Mouse (Mus musculus): ENCODE data around the gene Prx. TPM values are rescaled to one million over a fixed set of nuclear protein-coding genes. Genes with fewer than 3 reads are reported as not detected.
"Not testable (repeated sequence)": the region's sequence is repeated elsewhere in the genome, so short reads cannot be mapped to it uniquely, and the experiment has no call there.

The Prx gene
- polyA plus RNA-seq, 1 experiment, result 1.2 TPM

DNA sequence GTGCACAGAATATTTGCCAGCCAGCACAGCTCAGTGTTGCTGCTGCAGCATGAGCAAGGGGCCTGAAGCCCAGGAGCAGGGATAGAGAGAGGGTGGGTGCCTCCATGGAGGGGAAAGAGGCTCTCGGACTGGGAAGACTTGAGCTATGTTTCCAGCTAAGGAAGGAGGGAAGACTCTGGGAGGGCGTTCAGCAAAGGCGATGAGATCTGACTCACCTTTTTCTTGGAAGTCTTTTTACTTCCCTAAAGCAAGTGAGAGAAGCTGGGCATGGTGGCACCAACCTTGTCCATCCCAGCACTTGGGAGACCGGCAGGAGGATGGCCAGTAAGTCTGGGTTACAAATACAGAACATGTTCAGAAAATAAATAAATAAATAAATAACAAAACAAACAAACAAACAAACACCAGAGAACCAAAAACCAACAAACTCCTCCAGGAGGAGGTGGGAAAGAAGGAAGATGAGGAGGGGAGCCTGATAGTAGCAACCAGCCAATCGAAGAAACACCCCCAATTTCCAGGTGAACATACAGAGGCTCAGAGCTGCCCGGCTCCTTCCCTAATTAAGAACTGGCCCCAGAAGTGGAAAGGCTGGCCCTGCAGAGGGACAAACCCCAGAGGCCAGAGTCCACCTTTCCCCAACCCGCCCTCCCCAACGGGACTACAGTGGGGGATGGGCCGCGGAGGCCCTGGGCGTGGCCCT, 18.0 kb upstream of the Prx start:
- 4% methylated on average over 11 of the region's 11 CpGs for WGBS
- DNase-seq (ENCODE audit: low read depth, low spot score), result no peak

DNA sequence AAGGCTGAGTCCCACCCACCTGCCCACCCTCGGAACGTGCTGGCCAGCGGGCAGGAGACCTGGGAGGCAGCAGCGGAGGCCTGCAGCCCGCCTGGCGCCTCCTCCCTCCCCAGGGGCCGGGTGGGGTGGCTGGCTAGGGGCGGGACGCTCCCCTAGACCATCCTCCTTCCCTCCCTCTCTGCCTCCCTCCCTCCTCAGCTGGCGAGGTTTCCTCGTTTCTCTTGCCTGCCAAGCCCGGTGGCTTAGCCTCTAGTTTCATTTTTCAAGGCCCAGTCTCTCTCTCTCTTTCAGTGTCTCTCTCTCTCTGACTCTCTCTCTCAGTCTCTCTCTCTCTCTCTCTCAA, 17.5 kb upstream of the Prx start:
- WGBS, result 0% methylated on average over 12 of the region's 12 CpGs
- peak; percentile 89 for DNase-seq (ENCODE audit: low read depth, low spot score)

DNA sequence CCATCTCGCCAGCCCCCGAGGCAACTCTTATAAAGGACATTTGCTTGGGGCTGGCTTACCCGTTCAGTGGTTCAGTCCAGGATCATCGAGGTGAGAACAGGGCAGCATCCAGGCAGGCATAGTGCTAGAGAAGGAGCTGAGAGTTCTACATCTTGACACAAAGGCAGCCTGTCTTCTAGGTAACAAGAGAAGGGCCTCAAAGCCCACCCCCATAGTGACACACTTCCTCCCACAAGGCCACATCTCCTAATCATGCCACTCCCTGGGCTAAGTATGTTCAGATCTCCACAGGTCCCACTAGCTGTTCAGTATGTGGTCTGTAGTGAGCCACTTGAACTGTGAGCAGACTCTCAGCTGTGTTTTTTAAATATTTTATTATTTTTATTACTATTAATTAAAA, 15.3 kb upstream of the Prx start:
- 89% methylated on average over 4 of the region's 4 CpGs for WGBS
- no peak for DNase-seq (ENCODE audit: low read depth, low spot score)

DNA sequence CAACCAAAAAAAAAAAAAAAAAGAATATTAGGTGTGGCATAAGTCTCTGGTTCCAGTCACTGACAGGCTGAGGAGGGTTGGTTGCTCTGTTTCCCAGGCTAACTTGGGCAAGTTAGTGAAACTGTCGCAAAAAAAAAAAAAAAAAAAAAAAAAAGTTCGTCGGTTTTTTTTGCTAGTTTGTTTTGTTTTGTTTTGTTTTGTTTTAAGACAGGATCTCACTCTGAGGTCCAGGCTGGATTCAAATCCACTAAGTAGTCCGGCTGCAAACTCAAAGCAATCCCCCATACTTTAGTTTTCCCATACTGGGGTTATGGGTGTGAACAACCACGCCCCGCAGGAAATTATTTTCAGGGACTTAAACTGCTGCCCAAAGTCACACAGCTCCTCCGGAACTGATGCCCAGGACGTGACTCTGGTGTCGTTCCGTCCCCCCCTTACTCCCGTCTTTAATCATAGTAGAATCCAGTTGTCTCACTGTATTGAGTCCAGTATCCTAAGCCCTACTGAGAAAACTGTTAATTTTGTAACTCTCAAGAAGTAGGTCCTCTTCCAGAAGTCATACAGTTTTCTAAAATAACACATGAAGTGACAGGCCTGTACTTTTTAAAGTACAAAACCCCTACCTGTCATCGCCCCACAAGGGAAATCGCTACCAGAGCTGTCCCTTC, 12.9 kb upstream of the Prx start:
- no peak for DNase-seq (ENCODE audit: low read depth, low spot score)
- WGBS, result under 1% methylated on average over 13 of the region's 13 CpGs

DNA sequence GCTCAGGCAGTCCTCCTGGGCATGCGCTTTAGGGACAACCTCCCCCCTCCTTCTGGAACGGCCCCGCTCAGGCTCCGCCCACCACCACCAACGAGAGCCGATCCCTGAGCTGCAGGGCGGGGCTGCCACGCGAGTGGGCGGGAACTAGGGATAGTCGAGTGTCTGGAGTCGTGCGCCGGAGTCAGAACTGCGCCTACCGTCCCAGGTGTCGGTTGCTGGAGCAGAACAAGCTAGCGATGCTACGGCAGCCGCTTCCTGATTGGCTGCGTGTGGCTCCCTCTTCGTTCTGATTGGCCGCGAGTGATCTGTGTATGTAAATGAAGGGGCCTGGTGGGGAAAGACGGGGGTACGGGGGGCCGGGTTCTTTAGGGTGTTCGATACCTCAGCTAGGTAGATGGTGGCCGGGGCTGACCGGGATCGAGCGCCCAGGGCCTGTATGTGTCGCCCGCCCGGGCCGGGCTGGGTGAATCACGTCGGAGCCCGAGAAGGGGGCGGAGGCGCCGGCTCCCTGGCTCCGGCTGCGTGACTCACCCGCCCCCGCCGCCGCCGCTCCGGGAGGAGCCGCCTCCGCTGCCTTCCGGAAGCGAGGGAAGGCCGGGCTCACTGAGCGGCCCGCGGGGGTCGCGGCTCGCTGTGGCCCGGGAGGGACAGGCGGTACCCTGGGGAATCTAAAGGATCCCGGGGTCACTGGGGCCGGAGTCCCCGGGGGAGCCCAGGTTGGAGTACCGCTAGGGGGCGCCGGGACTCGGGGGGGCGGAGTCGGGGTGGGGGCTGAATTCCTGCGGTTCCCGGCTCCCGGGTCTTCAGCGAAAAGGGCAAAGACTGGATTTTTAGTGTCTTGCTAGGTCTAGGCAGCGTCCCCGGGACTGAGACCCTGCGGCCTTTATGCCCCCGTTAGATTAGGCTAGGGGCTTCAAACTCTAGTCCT, 12.1 kb upstream of the Prx start, which contains the start of gene Sertad1:
Gene Sertad1 (plus strand): TSS at position 141 of the 928 bp plus-strand sequence.
- DNase-seq (ENCODE audit: low read depth, low spot score), result peak; percentile 97
- under 1% methylated on average over 79 of the region's 80 CpGs for WGBS

DNA sequence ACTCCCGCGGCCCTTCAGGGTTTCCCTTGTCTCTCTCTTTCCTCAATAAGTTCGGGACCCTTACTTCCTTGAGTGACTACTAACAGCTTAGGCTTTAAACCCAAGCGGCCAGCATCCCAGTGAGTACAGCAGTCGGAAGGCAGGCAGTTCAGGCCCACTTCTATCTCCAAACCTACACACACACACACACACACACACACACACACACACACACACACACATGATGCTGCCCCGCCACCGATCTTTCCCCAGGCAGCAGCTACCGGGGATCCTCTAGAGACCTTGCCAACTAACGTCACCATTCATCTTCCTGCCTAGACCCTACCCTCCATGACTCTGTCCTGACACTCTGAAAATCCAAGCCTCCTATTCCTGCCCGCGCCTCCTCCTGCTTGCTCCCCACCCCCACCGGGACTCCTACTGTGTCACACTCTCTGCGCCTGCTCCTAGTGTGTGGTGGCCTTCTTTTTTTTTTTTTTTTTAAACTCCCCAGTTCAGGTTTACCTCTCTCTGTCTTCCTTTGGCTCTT, 11.3 kb upstream of the Prx start:
- no peak for DNase-seq (ENCODE audit: low read depth, low spot score)
- WGBS, result 1% methylated on average over 13 of the region's 13 CpGs

DNA sequence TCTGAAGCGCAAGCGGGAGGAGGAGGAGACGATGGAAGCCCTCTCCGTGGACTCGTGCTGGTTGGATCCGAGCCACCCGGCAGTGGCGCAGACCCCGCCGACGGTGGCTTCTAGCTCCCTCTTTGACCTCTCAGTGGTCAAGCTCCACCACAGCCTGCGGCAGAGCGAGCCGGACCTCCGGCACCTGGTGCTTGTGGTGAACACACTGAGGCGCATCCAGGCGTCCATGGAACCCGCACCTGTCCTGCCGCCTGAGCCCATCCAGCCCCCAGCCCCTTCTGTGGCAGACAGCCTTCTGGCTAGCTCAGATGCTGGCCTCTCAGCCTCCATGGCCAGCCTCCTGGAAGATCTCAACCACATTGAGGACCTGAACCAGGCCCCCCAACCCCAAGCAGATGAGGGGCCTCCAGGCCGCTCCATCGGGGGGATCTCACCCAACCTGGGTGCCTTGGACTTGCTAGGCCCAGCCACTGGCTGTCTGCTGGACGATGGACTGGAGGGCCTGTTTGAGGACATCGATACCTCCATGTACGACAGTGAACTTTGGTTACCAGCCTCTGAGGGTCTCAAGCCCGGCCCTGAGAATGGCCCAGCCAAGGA, 9.8 kb upstream of the Prx start:
- DNase-seq (ENCODE audit: low read depth, low spot score), result no peak
- WGBS, result 85% methylated on average over 25 of the region's 25 CpGs

DNA sequence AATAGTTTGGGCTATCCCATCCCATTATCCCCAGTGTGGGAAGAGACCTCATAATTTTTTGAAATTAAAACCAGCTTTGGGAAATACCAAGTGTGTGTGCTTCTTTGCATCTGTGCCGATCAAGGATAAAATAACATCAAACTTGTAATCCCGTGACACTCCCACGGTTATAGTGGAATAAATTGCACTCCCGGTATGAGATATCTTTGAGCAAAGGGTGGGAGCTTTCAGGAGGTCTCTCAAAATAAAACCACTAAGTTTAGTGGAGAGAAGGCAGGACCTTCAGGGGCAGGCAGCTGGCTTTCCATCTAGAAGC, 8.9 kb upstream of the Prx start:
- no peak for DNase-seq (ENCODE audit: low read depth, low spot score)
- WGBS, result 8% methylated on average over 4 of the region's 4 CpGs

DNA sequence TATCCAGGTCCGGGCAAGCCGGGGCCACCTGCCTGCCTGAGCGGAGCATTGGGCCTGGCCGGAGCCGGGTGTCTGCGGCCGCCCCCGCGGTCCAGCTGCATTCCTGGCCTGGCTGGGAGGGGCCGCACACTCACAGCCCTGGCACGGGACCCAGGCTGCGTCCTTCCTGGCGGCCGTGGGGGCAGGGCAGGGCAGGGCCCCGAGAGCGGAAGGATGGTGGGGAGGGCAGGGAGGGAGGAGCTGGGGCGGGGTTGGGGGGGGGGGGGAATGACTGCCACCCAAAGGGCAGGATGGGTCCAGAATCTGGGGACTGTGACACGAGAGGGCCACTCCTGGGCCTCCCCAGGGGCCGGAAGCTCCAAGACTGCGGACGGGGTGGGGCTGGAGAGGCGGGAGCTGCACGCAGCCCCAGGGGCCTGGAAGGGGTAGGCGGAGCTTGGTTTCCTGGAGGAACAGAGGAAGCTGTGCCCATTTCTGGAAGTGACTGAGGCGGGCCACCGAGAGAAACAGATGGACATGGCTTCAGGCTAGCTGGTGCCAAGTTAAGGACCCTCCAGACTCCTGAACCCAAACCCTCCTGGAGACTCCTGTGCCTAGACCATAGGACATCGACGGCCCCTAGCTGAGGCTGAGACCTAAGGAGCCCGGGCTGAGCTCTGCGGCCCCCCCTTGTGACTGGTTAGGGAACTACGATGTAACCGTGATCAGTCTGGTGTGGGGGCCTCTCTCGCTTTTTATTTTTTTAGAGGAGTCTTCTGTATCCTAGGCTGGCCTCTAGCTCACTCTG, 8.4 kb upstream of the Prx start:
- WGBS, result under 1% methylated on average over 32 of the region's 33 CpGs
- DNase-seq (ENCODE audit: low read depth, low spot score), result no peak

DNA sequence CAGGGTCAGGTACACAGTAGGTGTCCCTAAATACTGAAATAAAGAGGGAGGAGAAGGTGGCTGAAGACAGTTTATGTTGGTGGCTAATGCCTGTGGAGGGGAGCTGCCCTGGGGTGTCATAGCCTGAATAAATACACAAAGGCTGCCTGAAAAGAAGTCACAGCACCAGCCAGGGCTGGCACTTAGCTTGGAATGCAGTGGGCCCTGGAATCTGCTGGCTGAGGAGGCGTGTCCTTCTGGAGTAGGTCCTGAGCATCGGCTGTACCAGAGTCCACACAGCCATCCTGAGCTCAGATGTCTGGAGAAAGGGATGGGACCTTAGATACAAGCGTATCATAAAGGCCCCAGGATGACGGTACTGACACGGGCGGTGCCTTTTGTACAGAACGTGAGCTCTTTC, 7.3 kb upstream of the Prx start:
- DNase-seq (ENCODE audit: low read depth, low spot score), result no peak
- WGBS, result 50% methylated on average over 7 of the region's 7 CpGs

DNA sequence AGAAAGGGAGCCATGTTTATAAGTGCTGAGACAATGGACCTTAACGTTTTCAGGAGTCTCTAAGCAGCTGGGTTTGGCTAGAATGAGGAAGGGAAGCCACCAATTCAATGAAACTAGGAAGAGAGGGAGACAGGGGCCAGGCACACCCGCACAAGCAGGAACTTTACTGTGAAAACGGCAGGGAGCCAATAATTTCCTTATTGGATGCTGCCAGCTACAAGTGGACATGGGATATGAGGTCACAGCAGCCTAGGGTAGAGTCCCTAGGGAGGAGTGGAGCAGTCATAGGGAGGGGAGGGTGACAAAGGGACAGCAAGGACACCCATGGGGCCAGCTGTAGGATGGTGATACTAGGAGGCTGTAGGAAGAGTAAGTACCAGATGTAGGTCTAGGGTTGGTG, 6.1 kb upstream of the Prx start:
- DNase-seq (ENCODE audit: low read depth, low spot score), result no peak
- WGBS, result 12% methylated on average over 3 of the region's 3 CpGs

DNA sequence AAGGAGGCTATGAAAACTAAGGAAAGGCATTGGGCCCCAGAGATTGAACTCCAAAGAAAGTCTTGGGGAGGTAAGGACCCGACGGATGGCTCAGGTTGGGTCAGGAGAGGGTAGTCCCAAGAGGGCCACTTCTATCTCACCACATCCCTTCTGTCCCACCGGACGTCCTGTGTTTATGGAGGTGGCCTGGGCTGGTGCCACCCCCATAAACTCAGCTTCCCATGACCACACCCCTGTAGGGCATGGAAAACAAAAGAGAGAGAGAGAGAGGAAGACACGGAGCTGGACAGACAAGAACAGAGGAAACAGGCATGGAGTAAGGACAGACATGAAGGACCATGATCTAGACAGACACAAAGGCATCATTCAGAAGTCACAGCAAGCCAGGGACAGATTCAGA, 5.7 kb upstream of the Prx start:
- DNase-seq (ENCODE audit: low read depth, low spot score), result no peak
- WGBS, result 70% methylated on average over 5 of the region's 5 CpGs

DNA sequence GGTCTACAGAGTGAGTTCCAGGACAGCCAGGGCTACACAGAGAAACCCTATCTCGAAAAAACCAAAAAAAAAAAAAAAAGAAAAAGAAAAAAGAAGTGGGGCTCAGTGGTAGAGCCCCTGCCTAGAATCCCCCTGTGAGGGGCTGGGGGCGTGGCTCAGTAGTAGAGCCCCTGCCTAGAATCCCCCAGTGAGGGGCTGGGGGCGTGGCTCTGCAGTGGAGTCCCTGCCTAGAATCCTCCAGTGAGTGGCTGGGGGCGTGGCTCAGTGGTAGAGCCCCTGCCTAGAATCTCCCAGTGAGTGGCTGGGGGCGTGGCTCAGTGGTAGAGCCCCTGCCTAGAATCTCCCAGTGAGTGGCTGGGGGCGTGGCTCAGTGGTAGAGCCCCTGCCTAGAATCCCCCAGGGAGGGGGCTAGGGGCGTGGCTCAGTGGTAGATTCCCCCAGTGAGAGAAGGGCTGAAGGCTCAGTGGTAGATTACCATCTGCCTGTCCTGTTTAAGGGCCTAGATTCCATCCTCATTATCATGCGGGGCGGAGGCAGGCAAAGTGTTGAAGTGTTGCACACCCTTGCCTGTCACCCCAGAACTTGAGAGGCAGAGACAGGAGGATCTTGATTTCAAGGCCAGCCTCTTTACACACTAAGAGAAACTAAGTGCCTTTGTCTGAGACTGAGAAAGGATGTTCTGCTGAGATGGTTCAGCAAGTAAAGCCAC, 4.3 kb upstream of the Prx start:
- WGBS, result 84% methylated on average over 9 of the region's 9 CpGs
- DNase-seq (ENCODE audit: low read depth, low spot score), result not testable (repeated sequence)

DNA sequence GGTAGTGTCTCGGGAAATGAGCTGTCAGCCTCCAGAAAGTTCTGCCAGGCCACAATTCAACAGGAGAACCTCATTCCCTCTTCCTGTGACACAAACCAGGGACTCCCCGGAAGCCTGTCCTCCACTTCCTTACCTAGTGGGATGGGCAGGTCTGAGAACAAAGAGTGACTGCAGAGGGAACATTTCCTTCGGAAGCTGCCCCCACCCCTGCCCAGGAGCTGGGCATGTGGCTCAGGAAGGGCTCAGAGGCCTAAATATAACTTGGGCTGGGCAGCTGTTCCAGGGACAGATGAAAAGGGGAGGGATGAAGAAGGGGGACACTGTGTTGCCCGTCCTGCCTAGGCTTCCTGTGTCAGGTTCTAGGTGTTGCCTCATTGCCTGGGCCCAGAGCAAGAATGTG, 2.5 kb downstream of the Prx start:
- DNase-seq (ENCODE audit: low read depth, low spot score), result no peak
- 62% methylated on average over 4 of the region's 4 CpGs for WGBS

DNA sequence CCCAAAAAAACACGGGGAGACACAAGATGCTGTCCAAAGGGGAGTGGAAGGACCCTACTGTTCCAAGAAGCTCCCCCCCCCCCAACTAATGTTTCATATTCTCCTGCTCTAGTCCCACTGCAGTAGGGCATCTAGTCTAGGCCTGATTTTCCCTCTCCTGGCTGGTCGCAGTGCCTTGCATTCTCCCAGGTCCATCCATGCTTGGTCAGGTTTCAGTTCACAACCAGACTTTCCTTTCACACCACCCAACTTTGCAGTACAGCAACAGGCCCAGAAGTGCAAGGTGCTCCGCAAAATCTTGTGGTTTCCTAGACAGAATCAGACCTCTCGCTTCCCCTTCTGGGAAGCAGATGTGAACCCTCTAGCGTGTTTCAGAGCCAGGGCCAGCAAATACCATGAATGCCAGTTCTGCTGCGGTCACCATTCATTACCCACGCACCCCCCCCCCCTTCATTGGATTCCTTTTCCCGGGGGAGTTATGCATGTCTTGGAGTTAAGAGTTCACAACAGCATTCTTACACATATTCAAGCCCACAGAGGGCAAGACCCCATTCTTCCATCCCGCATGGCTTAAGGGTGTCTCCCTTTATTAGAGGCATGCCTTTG, 7.7 kb downstream of the Prx start:
- DNase-seq (ENCODE audit: low read depth, low spot score), result no peak
- WGBS, result 45% methylated on average over 9 of the region's 9 CpGs

DNA sequence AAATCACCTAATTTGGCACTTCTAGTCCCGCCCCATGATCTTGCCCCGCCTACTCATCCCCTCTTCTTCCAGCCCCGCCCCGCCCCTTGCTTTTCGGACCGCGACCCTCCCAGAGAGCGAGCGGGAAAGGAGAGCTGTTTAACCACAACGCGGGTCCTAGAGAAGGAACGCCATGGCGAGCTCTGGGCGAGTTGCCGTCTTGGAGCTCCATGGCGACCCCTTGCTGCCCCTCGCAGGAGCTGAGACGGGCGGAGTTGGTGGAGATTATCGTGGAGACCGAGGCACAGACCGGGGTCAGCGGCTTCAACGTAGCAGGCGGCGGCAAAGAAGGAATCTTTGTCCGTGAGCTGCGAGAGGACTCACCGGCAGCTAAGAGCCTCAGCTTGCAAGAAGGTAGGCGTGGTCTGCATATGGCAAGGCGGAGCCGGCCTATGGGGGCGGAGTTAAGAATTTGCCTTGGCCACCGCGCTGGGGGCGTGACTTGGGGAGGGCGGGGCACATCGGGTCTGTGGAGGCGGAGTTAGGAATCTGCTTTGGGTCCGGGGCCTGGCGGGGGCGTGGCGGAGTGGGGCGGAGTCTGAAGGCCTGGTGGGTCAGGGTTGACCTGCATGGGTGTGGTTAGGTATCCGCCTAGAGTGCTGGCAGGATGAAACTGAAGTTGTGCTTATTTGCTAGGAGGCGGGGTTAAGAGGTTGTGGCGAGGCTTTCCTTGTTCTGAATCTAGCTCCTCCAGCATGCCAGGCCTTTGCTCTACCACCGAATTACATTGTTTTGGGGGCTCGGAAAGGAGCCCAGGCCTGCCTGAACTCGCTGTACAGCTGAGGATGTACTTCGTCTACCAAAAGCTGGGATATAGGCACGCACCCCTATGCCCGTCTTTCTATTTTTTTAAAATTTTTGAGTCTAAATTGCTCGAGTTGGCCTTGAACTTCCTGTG, 8.9 kb downstream of the Prx start:
- DNase-seq (ENCODE audit: low read depth, low spot score), result peak; percentile 97
- WGBS, result under 1% methylated on average over 54 of the region's 54 CpGs

DNA sequence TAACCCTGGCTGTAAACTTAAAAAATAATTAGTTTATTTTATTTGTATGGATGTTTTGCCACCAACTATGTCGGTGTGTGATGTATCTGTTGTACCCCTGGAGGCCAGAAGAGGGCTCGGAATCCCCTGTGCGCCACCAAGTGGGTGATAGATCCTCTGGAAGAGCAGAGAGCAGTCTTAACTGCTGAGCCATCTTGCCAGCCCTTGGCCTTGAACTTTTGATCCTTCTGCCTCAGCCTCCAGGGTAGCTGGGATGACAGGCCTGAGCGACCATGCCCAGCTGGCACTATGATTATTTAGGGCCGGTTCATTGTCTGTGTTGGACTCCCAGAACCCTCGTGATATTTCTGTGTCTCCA, 9.5 kb downstream of the Prx start:
- 12% methylated on average over 6 of the region's 6 CpGs for WGBS
- DNase-seq (ENCODE audit: low read depth, low spot score), result no peak

Data from large intestine, adult 2 months (tissue).